Mouse (Mus musculus): ENCODE data around the gene Dars. TPM values are rescaled to one million over a fixed set of nuclear protein-coding genes. Genes with fewer than 3 reads are reported as not detected.
A peak's percentile ranks its signal among the peaks of the same experiment; 100 is the strongest.

Gene Dars
- polyA plus RNA-seq, 1 experiment from 2014 or later, result 96.7 TPM

DNA sequence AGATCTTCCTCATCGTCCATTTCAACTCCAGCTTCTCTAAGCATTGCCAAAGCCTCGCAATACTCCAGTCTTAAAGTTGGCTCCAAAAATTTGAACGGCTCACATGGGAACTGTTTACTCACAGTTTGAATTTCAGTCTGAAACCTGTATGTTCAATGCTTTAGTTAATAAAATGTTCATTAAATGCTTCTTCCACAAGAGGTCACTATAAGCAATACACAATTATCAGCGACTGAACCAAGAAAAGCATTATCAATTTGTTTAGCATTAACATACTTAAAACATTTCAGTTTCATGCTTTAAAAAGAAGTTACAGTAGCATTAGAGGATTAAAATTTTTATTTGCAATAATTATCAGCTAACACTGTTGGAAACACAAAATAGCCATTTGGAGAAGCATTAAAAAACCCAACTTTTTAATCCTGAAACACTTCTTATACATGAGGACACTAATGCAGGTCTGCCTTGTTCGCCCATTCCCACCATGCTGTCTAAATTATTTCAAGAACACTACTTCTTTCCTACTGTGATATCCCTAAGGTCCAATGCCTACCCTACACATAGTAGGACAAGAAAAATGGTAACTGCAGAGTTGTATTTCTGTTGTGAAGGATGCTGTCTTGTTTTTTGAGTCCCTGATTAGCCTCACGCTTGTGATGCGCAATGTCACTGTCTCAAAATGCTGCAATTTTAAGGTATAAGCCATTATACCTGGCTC, 44.9 kb downstream of the Dars start:
- 78% methylated on average over 7 of the region's 7 CpGs for WGBS
- H3K27me3 ChIP-seq (ENCODE audit: control insufficient read depth, insufficient read depth, low read length), result no peaks in the 10 kb centered on the region
- H3K4me3 ChIP-seq (replicated peaks; ENCODE audit: low read depth, low read length), result no peak overlapping the region
- DNase-seq, result peak; percentile 79
- H3K36me3 ChIP-seq (ENCODE audit: control insufficient read depth, insufficient read depth, low read length), result peaks cover 19% of the 10 kb centered on the region
- ATAC-seq (ENCODE audit: low FRiP score, low TSS enrichment), result no peak
- H3K4me2 ChIP-seq (ENCODE audit: low read length), result no peak overlapping the region
- H3K4me1 ChIP-seq (ENCODE audit: control insufficient read depth, insufficient read depth, low read length), result no peaks in the 10 kb centered on the region
- H3K9ac ChIP-seq (replicated peaks; ENCODE audit: low read length), result no peak overlapping the region
- no peak overlapping the region for H3K27ac ChIP-seq (replicated peaks; ENCODE audit: low read depth, low read length)
- no peaks in the 10 kb centered on the region for H3K9me3 ChIP-seq (ENCODE audit: control insufficient read depth, low read length)

DNA sequence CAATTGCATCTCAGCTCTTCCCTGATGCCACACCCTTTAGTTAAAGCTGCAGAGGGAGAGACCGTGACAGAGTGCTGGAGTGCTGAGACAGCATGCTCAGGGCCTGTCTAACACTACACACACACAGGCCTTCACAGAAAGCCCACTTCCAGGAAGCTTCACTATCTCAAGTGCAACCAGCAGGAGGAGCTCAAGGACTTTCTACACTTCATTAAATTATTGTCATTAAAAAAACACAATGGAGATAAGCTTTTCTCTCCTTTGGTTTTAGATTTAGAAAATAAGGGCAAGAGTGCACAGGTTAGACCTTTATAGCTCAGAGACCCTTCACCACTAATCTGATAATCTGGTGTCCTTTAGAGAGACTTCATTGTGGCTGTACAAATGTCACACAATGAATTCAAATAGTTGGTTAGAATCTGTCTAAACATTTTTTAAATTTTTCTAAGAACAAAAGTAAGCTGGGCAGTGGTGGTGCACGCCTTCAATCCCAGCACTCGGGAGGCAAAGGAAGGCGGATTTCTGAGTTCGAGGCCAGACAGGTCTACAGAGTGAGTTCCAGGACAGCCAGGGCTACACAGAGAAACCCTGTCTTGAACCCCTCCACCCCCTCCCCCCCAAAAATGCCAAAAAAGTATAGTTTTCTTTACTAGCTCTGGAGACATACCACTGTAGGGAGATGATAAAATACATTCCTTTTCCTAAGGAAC, 48.3 kb downstream of the Dars start:
- WGBS, result 45% methylated on average over 5 of the region's 5 CpGs
- Histone ChIP-seq H3K36me3 (ENCODE audit: control insufficient read depth, insufficient read depth, low read length) (peaks cover 16% of the 10 kb centered on the region), H3K4me2 (ENCODE audit: low read length) (no peak overlapping the region), H3K4me3 (replicated peaks; ENCODE audit: low read depth, low read length) (no peak overlapping the region), H3K4me1 (ENCODE audit: control insufficient read depth, insufficient read depth, low read length) (no peaks in the 10 kb centered on the region), H3K9me3 (ENCODE audit: control insufficient read depth, low read length) (no peaks in the 10 kb centered on the region), H3K27me3 (ENCODE audit: control insufficient read depth, insufficient read depth, low read length) (no peaks in the 10 kb centered on the region), H3K27ac (replicated peaks; ENCODE audit: low read depth, low read length) (no peak overlapping the region), H3K9ac (replicated peaks; ENCODE audit: low read length) (no peak overlapping the region)
- DNase-seq (peak; percentile 87), ATAC-seq (ENCODE audit: low FRiP score, low TSS enrichment) (peak; percentile 69; the same call in 1 of the 2 replicates)

GRCm38 (mm10) chr1:128360601-128361000, 56.6 kb downstream of the Dars start:
- peaks cover 25% of the 10 kb centered on the region for H3K36me3 ChIP-seq (ENCODE audit: control insufficient read depth, insufficient read depth, low read length)
- 80% methylated on average over 2 of the region's 2 CpGs for WGBS
- no peak overlapping the region for H3K9ac ChIP-seq (replicated peaks; ENCODE audit: low read length)
- no peak overlapping the region for H3K4me3 ChIP-seq (replicated peaks; ENCODE audit: low read depth, low read length)
- H3K4me1 ChIP-seq (ENCODE audit: control insufficient read depth, insufficient read depth, low read length), result peaks cover 6% of the 10 kb centered on the region; the same call in 1 of the 2 replicates
- no peak overlapping the region for H3K27ac ChIP-seq (replicated peaks; ENCODE audit: low read depth, low read length)
- no peaks in the 10 kb centered on the region for H3K27me3 ChIP-seq (ENCODE audit: control insufficient read depth, insufficient read depth, low read length)
- no peak overlapping the region for H3K4me2 ChIP-seq (ENCODE audit: low read length)
- H3K9me3 ChIP-seq (ENCODE audit: control insufficient read depth, low read length), result no peaks in the 10 kb centered on the region
- DNase-seq (no peak), ATAC-seq (ENCODE audit: low FRiP score, low TSS enrichment) (no peak)

DNA sequence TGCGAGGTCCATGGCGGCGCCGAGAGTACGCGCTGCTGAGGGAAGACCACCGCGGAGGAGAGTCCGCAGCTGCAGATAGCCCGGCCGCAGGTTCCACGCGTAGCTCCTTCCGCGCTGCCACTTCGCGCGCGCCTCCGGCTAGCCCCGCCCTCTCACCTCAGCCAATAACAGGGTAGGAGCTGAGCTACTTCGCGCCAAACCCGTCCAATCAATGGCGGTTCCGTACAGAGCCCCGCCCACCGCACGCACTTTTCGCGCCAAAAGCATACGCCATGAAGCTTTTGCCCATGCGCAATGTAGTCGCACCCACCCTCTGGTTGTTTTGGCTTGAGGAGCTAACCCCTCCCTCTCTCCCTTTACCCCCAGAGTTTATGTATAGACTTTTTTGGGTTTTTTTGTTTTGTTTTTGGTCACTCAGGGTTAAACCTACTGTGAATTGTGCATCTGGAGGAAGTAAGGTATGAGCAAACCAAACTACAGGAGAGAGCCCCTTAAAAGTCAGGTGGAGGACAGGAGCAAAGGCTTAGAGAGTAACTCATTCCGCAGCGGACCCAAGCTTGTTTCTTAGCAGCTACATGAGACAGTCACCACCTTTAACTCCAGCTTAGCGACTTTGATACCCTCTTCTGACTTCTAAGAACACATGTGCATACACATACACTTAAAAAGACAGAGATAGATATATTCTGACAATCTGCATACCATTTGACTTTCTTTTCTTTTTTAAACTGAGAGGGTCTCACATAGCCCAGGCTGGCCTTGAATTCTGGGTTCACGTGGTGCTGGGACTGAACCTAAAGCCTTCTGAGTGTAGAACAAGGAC, 57.4 kb downstream of the Dars start, which contains the start of gene Mcm6:
TSS of gene Mcm6 (minus strand) at position 111 of the 823 bp plus-strand sequence.
- Histone ChIP-seq H3K27ac (replicated peaks; ENCODE audit: low read depth, low read length) (peak within 1 kb of the TSS; percentile 52), H3K27me3 (ENCODE audit: control insufficient read depth, insufficient read depth, low read length) (no peaks in the 10 kb centered on the region), H3K4me2 (ENCODE audit: low read length) (peak within 1 kb of the TSS; percentile 81), H3K9me3 (ENCODE audit: control insufficient read depth, low read length) (no peaks in the 10 kb centered on the region), H3K4me3 (replicated peaks; ENCODE audit: low read depth, low read length) (peak within 1 kb of the TSS; percentile 78), H3K4me1 (ENCODE audit: control insufficient read depth, insufficient read depth, low read length) (peaks cover 6% of the 10 kb centered on the region; the same call in 1 of the 2 replicates), H3K36me3 (ENCODE audit: control insufficient read depth, insufficient read depth, low read length) (peaks cover 22% of the 10 kb centered on the region), H3K9ac (replicated peaks; ENCODE audit: low read length) (peak within 1 kb of the TSS; percentile 59)
- DNase-seq (peak; percentile 97), ATAC-seq (ENCODE audit: low FRiP score, low TSS enrichment) (peak; percentile 99)
- WGBS, result 3% methylated on average over 38 of the region's 38 CpGs

DNA sequence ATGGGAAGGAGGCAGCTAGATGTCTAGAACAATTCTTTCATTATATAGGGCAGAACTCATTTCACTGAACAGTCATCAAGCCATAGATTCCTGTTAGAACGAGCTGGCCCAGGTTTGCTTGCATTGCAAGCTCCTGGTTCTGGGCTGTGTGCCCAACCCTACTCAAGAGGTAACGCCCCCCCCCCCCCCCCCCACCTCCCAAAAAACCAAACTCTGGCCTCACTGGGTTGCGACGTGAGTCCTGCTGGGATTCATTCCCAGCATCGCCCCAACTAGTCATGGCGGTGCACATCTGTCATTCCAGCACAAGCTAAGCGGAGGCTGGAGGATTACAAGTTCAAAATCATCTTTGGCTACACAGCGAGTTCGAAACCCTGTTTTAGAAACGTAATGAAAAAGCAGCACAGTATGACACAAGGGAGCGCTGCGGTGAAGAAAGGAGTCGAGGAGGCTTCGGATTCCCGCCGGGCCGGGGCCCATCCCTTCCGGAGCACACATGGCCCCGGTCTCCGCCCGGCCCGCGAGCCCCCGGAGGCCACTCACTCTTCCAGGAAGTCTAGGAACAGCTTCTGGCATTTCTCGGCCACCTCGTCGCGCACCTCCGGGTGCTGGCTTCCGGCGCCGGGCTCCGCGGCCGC, 58.1 kb downstream of the Dars start:
- Histone ChIP-seq H3K4me2 (ENCODE audit: low read length) (peak overlapping the region; percentile 81), H3K27ac (replicated peaks; ENCODE audit: low read depth, low read length) (peak overlapping the region; percentile 52), H3K9me3 (ENCODE audit: control insufficient read depth, low read length) (no peaks in the 10 kb centered on the region), H3K36me3 (ENCODE audit: control insufficient read depth, insufficient read depth, low read length) (peaks cover 22% of the 10 kb centered on the region), H3K4me3 (replicated peaks; ENCODE audit: low read depth, low read length) (peak overlapping the region; percentile 78), H3K27me3 (ENCODE audit: control insufficient read depth, insufficient read depth, low read length) (no peaks in the 10 kb centered on the region), H3K9ac (replicated peaks; ENCODE audit: low read length) (peak overlapping the region; percentile 59), H3K4me1 (ENCODE audit: control insufficient read depth, insufficient read depth, low read length) (peaks cover 6% of the 10 kb centered on the region; the same call in 1 of the 2 replicates)
- DNase-seq (no peak), ATAC-seq (ENCODE audit: low FRiP score, low TSS enrichment) (peak; percentile 73)
- under 1% methylated on average over 35 of the region's 35 CpGs for WGBS

- no peaks in the 10 kb centered on the region for H3K27me3 ChIP-seq (ENCODE audit: control insufficient read depth, insufficient read depth, low read length)
- peak overlapping the region; percentile 78 for H3K4me3 ChIP-seq (replicated peaks; ENCODE audit: low read depth, low read length)
- no peak overlapping the region for H3K9ac ChIP-seq (replicated peaks; ENCODE audit: low read length)
- peaks cover 6% of the 10 kb centered on the region; the same call in 1 of the 2 replicates for H3K4me1 ChIP-seq (ENCODE audit: control insufficient read depth, insufficient read depth, low read length)
- WGBS, result 56% methylated on average over 6 of the region's 6 CpGs
- ATAC-seq (ENCODE audit: low FRiP score, low TSS enrichment), result no peak
- no peaks in the 10 kb centered on the region for H3K9me3 ChIP-seq (ENCODE audit: control insufficient read depth, low read length)
- H3K36me3 ChIP-seq (ENCODE audit: control insufficient read depth, insufficient read depth, low read length), result peaks cover 20% of the 10 kb centered on the region
- peak overlapping the region; percentile 81 for H3K4me2 ChIP-seq (ENCODE audit: low read length)
- H3K27ac ChIP-seq (replicated peaks; ENCODE audit: low read depth, low read length), result no peak overlapping the region
- no peak for DNase-seq
Measured at GRCm38 (mm10) chr1:128358276-128358675, 58.9 kb downstream of the Dars start.

GRCm38 (mm10) chr1:128357452-128357851, 59.7 kb downstream of the Dars start:
- Histone ChIP-seq H3K36me3 (ENCODE audit: control insufficient read depth, insufficient read depth, low read length) (peaks cover 18% of the 10 kb centered on the region), H3K27ac (replicated peaks; ENCODE audit: low read depth, low read length) (no peak overlapping the region), H3K9me3 (ENCODE audit: control insufficient read depth, low read length) (no peaks in the 10 kb centered on the region), H3K4me3 (replicated peaks; ENCODE audit: low read depth, low read length) (no peak overlapping the region), H3K4me1 (ENCODE audit: control insufficient read depth, insufficient read depth, low read length) (peaks cover 6% of the 10 kb centered on the region; the same call in 1 of the 2 replicates), H3K27me3 (ENCODE audit: control insufficient read depth, insufficient read depth, low read length) (no peaks in the 10 kb centered on the region), H3K4me2 (ENCODE audit: low read length) (peak overlapping the region; percentile 81; the same call in 1 of the 2 replicates), H3K9ac (replicated peaks; ENCODE audit: low read length) (no peak overlapping the region)
- WGBS, result 60% methylated on average over 3 of the region's 3 CpGs
- DNase-seq, result no peak
- ATAC-seq (ENCODE audit: low FRiP score, low TSS enrichment), result no peak

- H3K4me3 ChIP-seq (replicated peaks; ENCODE audit: low read depth, low read length), result no peak overlapping the region
- 96% methylated on average over 3 of the region's 3 CpGs for WGBS
- H3K4me1 ChIP-seq (ENCODE audit: control insufficient read depth, insufficient read depth, low read length), result 0 out of 2 replicates have a peak, but pooled peaks cover 2% of the 10 kb centered on the region
- ATAC-seq (ENCODE audit: low FRiP score, low TSS enrichment) (no peak), DNase-seq (no peak)
- H3K4me2 ChIP-seq (ENCODE audit: low read length), result no peak overlapping the region
- H3K36me3 ChIP-seq (ENCODE audit: control insufficient read depth, insufficient read depth, low read length), result peaks cover 24% of the 10 kb centered on the region
- no peak overlapping the region for H3K27ac ChIP-seq (replicated peaks; ENCODE audit: low read depth, low read length)
- no peaks in the 10 kb centered on the region for H3K9me3 ChIP-seq (ENCODE audit: control insufficient read depth, low read length)
- H3K9ac ChIP-seq (replicated peaks; ENCODE audit: low read length), result no peak overlapping the region
- no peaks in the 10 kb centered on the region for H3K27me3 ChIP-seq (ENCODE audit: control insufficient read depth, insufficient read depth, low read length)
Measured at GRCm38 (mm10) chr1:128353092-128353491, 64.1 kb downstream of the Dars start.
